Mouse (Mus musculus) CH12.LX (cell line): ENCODE results near the gene Tns4. TPM values are rescaled to one million over a fixed set of nuclear protein-coding genes. Genes with fewer than 3 reads are reported as not detected.

Source experiments
- DNase-seq: peaks from one replicate; pipeline ENCODE4 v3.0.0-alpha.2; 2013; ENCODE audit errors: extremely low read depth
- H3K27ac ChIP-seq: 2 replicates; pipeline ENCODE4 v1.5.1; 2012; ENCODE audit warnings: low read depth, mild to moderate bottlenecking, control low read depth, moderate library complexity; ENCODE audit not compliant: insufficient read depth
- H3K27me3 ChIP-seq: replicated peaks from 2 replicates; pipeline ENCODE3; 2012; ENCODE audit warnings: inconsistent platforms
- H3K36me3 ChIP-seq, 2 experiments: replicated peaks in 1 of 2; 2 replicates each; pipeline versions ENCODE3 to v1.6.1; 2012; ENCODE audit warnings: inconsistent platforms in 1 of 2, low read length in 1 of 2, mild to moderate bottlenecking in 1 of 2, mixed read lengths in 1 of 2, moderate library complexity in 1 of 2; ENCODE audit not compliant: control insufficient read depth in 1 of 2, insufficient read depth in 1 of 2
- H3K4me1 ChIP-seq, 2 experiments: 2 replicates each; pipeline ENCODE4 v1.6.1; 2012; ENCODE audit warnings: inconsistent platforms in 1 of 2, moderate library complexity in 1 of 2; ENCODE audit not compliant: insufficient read depth in 2 of 2, control insufficient read depth in 1 of 2
- H3K4me2 ChIP-seq: 2 replicates; pipeline ENCODE4 v1.6.1; 2012; ENCODE audit warnings: low read depth, mild to moderate bottlenecking, control low read depth; ENCODE audit not compliant: poor library complexity, insufficient read depth, severe bottlenecking
- H3K4me3 ChIP-seq, 3 experiments: fragments of 150-350 bp in 1 of 3; sonication (generic) in 1 of 3; replicated peaks in 1 of 3; 2 replicates each; pipeline versions ENCODE3 to v1.5.1; 2011 to 2012; ENCODE audit warnings: low read depth in 2 of 3, low read length in 2 of 3, mild to moderate bottlenecking in 2 of 3, moderate library complexity in 2 of 3, control low read depth in 1 of 3, improper control_type of control experiment in 1 of 3, inconsistent platforms in 1 of 3, mixed read lengths in 1 of 3; ENCODE audit not compliant: poor library complexity in 1 of 3
- H3K79me2 ChIP-seq: replicated peaks from 2 replicates; pipeline ENCODE4 v1.6.1; 2012; ENCODE audit warnings: mild to moderate bottlenecking, moderate library complexity; ENCODE audit not compliant: control insufficient read depth, poor library complexity, insufficient read depth, severe bottlenecking; ENCODE audit errors: extremely low read depth
- H3K9ac ChIP-seq: 2 replicates; pipeline ENCODE4 v1.6.1; 2012; ENCODE audit warnings: low read depth, mild to moderate bottlenecking, control low read depth, moderate library complexity; ENCODE audit not compliant: insufficient read depth
- H3K9me3 ChIP-seq: replicated peaks from 2 replicates; pipeline ENCODE3; 2012; ENCODE audit warnings: low read length, inconsistent platforms, mixed read lengths
- BHLHE40 ChIP-seq: IDR thresholded peaks from 2 replicates; pipeline ENCODE4 v1.6.1; 2011; ENCODE audit warnings: mild to moderate bottlenecking, low read depth, low read length, improper control_type of control experiment
- CHD2 ChIP-seq: IDR thresholded peaks from 2 replicates; pipeline ENCODE4 v1.6.1; 2011; ENCODE audit warnings: low read length, improper control_type of control experiment
- CTCF ChIP-seq, 2 experiments: IDR thresholded peaks in 1 of 2; conservative IDR thresholded peaks in 1 of 2; 2 replicates each; pipeline ENCODE4 v1.5.1; 2011 to 2012; ENCODE audit warnings: low read depth in 2 of 2, low read length in 2 of 2, improper control_type of control experiment in 1 of 2, inconsistent platforms in 1 of 2, mild to moderate bottlenecking in 1 of 2, moderate library complexity in 1 of 2
- E2F4 ChIP-seq: IDR thresholded peaks from 2 replicates; pipeline ENCODE4 v1.6.1; 2011; ENCODE audit warnings: low read depth, low read length, improper control_type of control experiment; ENCODE audit not compliant: insufficient replicate concordance
- GABPA ChIP-seq: IDR thresholded peaks from 2 replicates; pipeline ENCODE4 v1.6.1; 2012; ENCODE audit warnings: low read depth, low read length, improper control_type of control experiment, inconsistent platforms; ENCODE audit not compliant: insufficient replicate concordance
- JUN ChIP-seq: IDR thresholded peaks from 2 replicates; pipeline ENCODE4 v1.6.1; 2011; ENCODE audit warnings: low read depth, mild to moderate bottlenecking, low read length, improper control_type of control experiment, moderate library complexity; ENCODE audit not compliant: insufficient read depth
- JUND ChIP-seq: conservative IDR thresholded peaks from 2 replicates; pipeline ENCODE4 v1.6.1; 2011; ENCODE audit warnings: low read depth, low read length, improper control_type of control experiment
- KAT2A ChIP-seq: IDR thresholded peaks from 2 replicates; pipeline ENCODE4 v1.6.1; 2012; ENCODE audit warnings: low read length, improper control_type of control experiment, inconsistent platforms; ENCODE audit not compliant: insufficient replicate concordance
- MAZ ChIP-seq: IDR thresholded peaks from 2 replicates; pipeline ENCODE4 v1.6.1; 2012; ENCODE audit warnings: low read depth, mild to moderate bottlenecking, inconsistent platforms, low read length, improper control_type of control experiment, moderate library complexity
- MEF2A ChIP-seq: IDR thresholded peaks from 2 replicates; pipeline ENCODE4 v1.6.1; 2014; ENCODE audit warnings: low read depth, mild to moderate bottlenecking, inconsistent platforms, low read length, improper control_type of control experiment, borderline replicate concordance
- MXI1 ChIP-seq: IDR thresholded peaks from 2 replicates; pipeline ENCODE4 v1.6.1; 2011; ENCODE audit warnings: mild to moderate bottlenecking, low read depth, low read length, improper control_type of control experiment
- MYC ChIP-seq: IDR thresholded peaks from 2 replicates; pipeline ENCODE4 v1.6.1; 2011; ENCODE audit warnings: low read depth, mild to moderate bottlenecking, improper control_type of control experiment, low read length
- NELFE ChIP-seq: IDR thresholded peaks from 2 replicates; pipeline ENCODE4 v1.6.1; 2011; ENCODE audit warnings: low read depth, low read length, improper control_type of control experiment
- NRF1 ChIP-seq: IDR thresholded peaks from 2 replicates; pipeline ENCODE4 v1.6.1; 2014; ENCODE audit warnings: low read depth, mild to moderate bottlenecking, inconsistent platforms, low read length, improper control_type of control experiment, moderate library complexity
- POLR2A ChIP-seq: IDR thresholded peaks from 2 replicates; pipeline ENCODE4 v1.6.1; 2011; ENCODE audit warnings: low read depth, mild to moderate bottlenecking, improper control_type of control experiment, low read length
- RAD21 ChIP-seq: IDR thresholded peaks from 2 replicates; pipeline ENCODE4 v1.6.1; 2011; ENCODE audit warnings: low read depth, mild to moderate bottlenecking, low read length, improper control_type of control experiment, moderate library complexity
- RCOR1 ChIP-seq: conservative IDR thresholded peaks from 2 replicates; pipeline ENCODE4 v1.6.1; 2012; ENCODE audit warnings: low read depth, mild to moderate bottlenecking, inconsistent platforms, low read length, improper control_type of control experiment
- SIN3A ChIP-seq: IDR thresholded peaks from 2 replicates; pipeline ENCODE4 v1.6.1; 2012; ENCODE audit warnings: low read length, improper control_type of control experiment, inconsistent platforms
- SMC3 ChIP-seq: IDR thresholded peaks from 2 replicates; pipeline ENCODE4 v1.6.1; 2011; ENCODE audit warnings: low read depth, low read length, improper control_type of control experiment
- UBTF ChIP-seq: IDR thresholded peaks from 2 replicates; pipeline ENCODE4 v1.6.1; 2012; ENCODE audit warnings: low read depth, mild to moderate bottlenecking, inconsistent platforms, low read length, improper control_type of control experiment, moderate library complexity
- USF2 ChIP-seq: conservative IDR thresholded peaks from 2 replicates; pipeline ENCODE4 v1.6.1; 2011; ENCODE audit warnings: low read depth, low read length, improper control_type of control experiment
- ZC3H11A ChIP-seq: IDR thresholded peaks from 2 replicates; pipeline ENCODE4 v1.6.1; 2012; ENCODE audit warnings: low read depth, mild to moderate bottlenecking, inconsistent platforms, low read length, improper control_type of control experiment
- ZMIZ1 ChIP-seq: IDR thresholded peaks from 2 replicates; pipeline ENCODE4 v1.6.1; 2012; ENCODE audit warnings: low read depth, mild to moderate bottlenecking, inconsistent platforms, low read length, improper control_type of control experiment
- dilution Hi-C: fragments of 300-500 bp; cut with MboI; formaldehyde crosslinking; loops from 2 replicates; pipeline ENCODE4 v1.14.3; 2020; ENCODE audit warnings: low sequenced_read_pairs; ENCODE audit not compliant: extremely low pct_unique_long_range_greater_than_20kb, extremely low pct_ligation_motif_present
- in situ Hi-C: fragments of 300-500 bp; cut with MboI; formaldehyde crosslinking; loops from 3 replicates; pipeline ENCODE4 v1.14.3; 2019; ENCODE audit warnings: low sequenced_read_pairs, low pct_ligation_motif_present, low pct_unique_long_range_greater_than_20kb, mixed read lengths
- polyA plus RNA-seq: library from polyadenylated mRNA; unstranded; fragments of >175 nt; gene quantifications from 2 replicates; pipeline ENCODE4 v1.2.1, GENCODE M21; 2012; ENCODE audit warnings: low read depth; ENCODE audit not compliant: insufficient read length
- total RNA-seq, 2 experiments: library from RNA; depleted of rRNA; stranded (reverse); fragments of 300-350 nt in 1 of 2; fragments of >200 nt in 1 of 2; gene quantifications; 2 replicates each; pipeline ENCODE4 v1.2.3; 2012 to 2014

Gene Tns4
- total and polyA plus RNA-seq, 3 experiments, result 0.04 to 0.11 TPM; not detected in 1

- TF ChIP-seq NRF1 (no peak), CHD2 (no peak)
- TF ChIP-seq, all 38 proteins: peak for 0
Observed at GRCm38 (mm10) chr11:99045159-99045889, 43.8 kb downstream of the Tns4 start (continued).

GRCm38 (mm10) chr11:99044306-99044705 is 44.8 kb downstream of the Tns4 start:
- TF ChIP-seq BHLHE40 (no peak), JUN (no peak), GABPA (no peak), MYC (no peak), RAD21 (no peak), UBTF (no peak), MXI1 (no peak), POLR2A (no peak), KAT2A (no peak), NRF1 (no peak), MEF2A (no peak), USF2 (no peak), RCOR1 (no peak), E2F4 (no peak), ZMIZ1 (no peak), CTCF (conservative IDR thresholded peaks at IDR 0.05 in 1 of 2, IDR thresholded peaks at IDR 0.05 in 1 of 2; ENCODE audit: low read depth in 2 of 2, low read length in 2 of 2) (no peak), SIN3A (no peak)
- in situ Hi-C loops, result loop anchor here (5.0 kb wide), 1 partner anchor 88 kb away; no protein-coding TSS in a partner anchor
- dilution Hi-C loops, result no loop called here
- H3K27me3 ChIP-seq, result peaks cover 56% of the 10 kb centered on the region
- no peak overlapping the region for H3K27ac ChIP-seq
- H3K79me2 ChIP-seq, result no peaks in the 10 kb centered on the region
- H3K4me1 ChIP-seq, result peaks cover 4 to 21% of the 10 kb centered on the region in 2 experiments; a peak in 3 of 4 replicates
- no peak for DNase-seq
- no peak overlapping the region for H3K4me3 ChIP-seq
- no peak overlapping the region for H3K9ac ChIP-seq
- H3K36me3 ChIP-seq, result no peaks in the 10 kb centered on the region
- no peaks in the 10 kb centered on the region for H3K9me3 ChIP-seq
- no peak overlapping the region for H3K4me2 ChIP-seq

GRCm38 (mm10) chr11:99043632-99044031 is 45.5 kb downstream of the Tns4 start:
- TF ChIP-seq JUND (no peak), MAZ (0 out of 2 replicates have a peak, but pooled peaks have one; percentile 24), CTCF (conservative IDR thresholded peaks at IDR 0.05 in 1 of 2, IDR thresholded peaks at IDR 0.05 in 1 of 2; ENCODE audit: low read depth in 2 of 2, low read length in 2 of 2) (peak in 1 of 2 experiments; percentile 72; a peak in 2 of 4 replicates), NRF1 (no peak), SMC3 (peak; percentile 77), NELFE (no peak), ZC3H11A (peak; percentile 20; the same call in 1 of the 2 replicates), UBTF (no peak), BHLHE40 (no peak), RAD21 (peak; percentile 60)
- Histone ChIP-seq H3K4me3 (no peak overlapping the region), H3K36me3 (no peaks in the 10 kb centered on the region), H3K4me2 (no peak overlapping the region), H3K9ac (no peak overlapping the region), H3K9me3 (no peaks in the 10 kb centered on the region), H3K27ac (no peak overlapping the region), H3K27me3 (peaks cover 52% of the 10 kb centered on the region), H3K4me1 (peaks cover 4 to 21% of the 10 kb centered on the region in 2 experiments; a peak in 3 of 4 replicates), H3K79me2 (no peaks in the 10 kb centered on the region)
- dilution Hi-C loops, result no loop called here
- DNase-seq, result no peak
- in situ Hi-C loops, result loop anchor here (5.0 kb wide), 1 partner anchor 89 kb away; no protein-coding TSS in a partner anchor
